Mouse (Mus musculus): ENCODE measurements around the gene Git1. TPM values are rescaled to one million over a fixed set of nuclear protein-coding genes. Genes with fewer than 3 reads are reported as not detected.

The Git1 gene
- total and polyA plus RNA-seq, 3 experiments: 8.8 to 57.8 (median 28.9) TPM

GRCm38 (mm10) chr11:77515637-77516552, 22.5 kb downstream of the Git1 start, which contains the start of gene Trp53i13:
Gene Trp53i13, minus strand, starts transcription at chr11:77515980.
- no peak within 1 kb of the TSS for H3K27ac ChIP-seq (ENCODE audit: insufficient read depth, low read depth)
- H3K79me2 ChIP-seq (replicated peaks; ENCODE audit: control insufficient read depth, extremely low read depth, insufficient read depth, poor library complexity, severe bottlenecking): no peaks in the 10 kb centered on the region
- DNase-seq (ENCODE audit: extremely low read depth): no peak
- H3K4me3 ChIP-seq (replicated peaks in 1 of 3; ENCODE audit: low read depth in 2 of 3, low read length in 2 of 3, poor library complexity in 1 of 3): no peak within 1 kb of the TSS
- peaks cover 0 to 11% of the 10 kb centered on the region in 2 experiments for H3K36me3 ChIP-seq (replicated peaks in 1 of 2; ENCODE audit: control insufficient read depth in 1 of 2, insufficient read depth in 1 of 2, low read length in 1 of 2)
- peaks cover 26 to 62% of the 10 kb centered on the region in 2 experiments for H3K4me1 ChIP-seq (ENCODE audit: control insufficient read depth in 1 of 2, insufficient read depth in 2 of 2)
- dilution Hi-C loops (cut with MboI; ENCODE audit: extremely low pct_ligation_motif_present, extremely low pct_unique_long_range_greater_than_20kb, low sequenced_read_pairs) (no loop called here), in situ Hi-C loops (cut with MboI; ENCODE audit: low pct_ligation_motif_present, low pct_unique_long_range_greater_than_20kb, low sequenced_read_pairs) (loop anchor here (10.0 kb wide), 1 partner anchor 279 kb away; no protein-coding TSS in a partner anchor)
- peaks cover 12% of the 10 kb centered on the region for H3K9me3 ChIP-seq (replicated peaks; ENCODE audit: low read length)
- no peaks in the 10 kb centered on the region for H3K27me3 ChIP-seq (replicated peaks)
- peak within 1 kb of the TSS; percentile 24 for H3K4me2 ChIP-seq (ENCODE audit: insufficient read depth, low read depth, poor library complexity, severe bottlenecking)
- TF ChIP-seq MAX (IDR thresholded peaks at IDR 0.05; ENCODE audit: low read length): no peak
- TF ChIP-seq HCFC1 (IDR thresholded peaks at IDR 0.05; ENCODE audit: low read depth, low read length): no peak
- no peak for TF ChIP-seq JUND (conservative IDR thresholded peaks at IDR 0.05; ENCODE audit: low read depth, low read length)
- TF ChIP-seq TBP (conservative IDR thresholded peaks at IDR 0.05; ENCODE audit: low read depth, low read length): no peak
- TF ChIP-seq MEF2A (IDR thresholded peaks at IDR 0.05; ENCODE audit: borderline replicate concordance, low read depth, low read length): no peak
- no peak for TF ChIP-seq UBTF (IDR thresholded peaks at IDR 0.05; ENCODE audit: low read depth, low read length)
- TF ChIP-seq CTCF (conservative IDR thresholded peaks at IDR 0.05 in 1 of 2, IDR thresholded peaks at IDR 0.05 in 1 of 2; ENCODE audit: low read depth in 2 of 2, low read length in 2 of 2): no peak
- no peak for TF ChIP-seq ZKSCAN1 (IDR thresholded peaks at IDR 0.05; ENCODE audit: borderline replicate concordance, low read depth, low read length)
- TF ChIP-seq POLR2A (IDR thresholded peaks at IDR 0.05; ENCODE audit: low read depth, low read length): no peak
- TF ChIP-seq NRF1 (IDR thresholded peaks at IDR 0.05; ENCODE audit: low read depth, low read length): no peak
- no peak for TF ChIP-seq KAT2A (IDR thresholded peaks at IDR 0.05; ENCODE audit: insufficient replicate concordance, low read length)
- no peak for TF ChIP-seq MXI1 (IDR thresholded peaks at IDR 0.05; ENCODE audit: low read depth, low read length)
- no peak for TF ChIP-seq MAFK (IDR thresholded peaks at IDR 0.05; ENCODE audit: insufficient replicate concordance, low read length)
- no peak for TF ChIP-seq E2F4 (IDR thresholded peaks at IDR 0.05; ENCODE audit: insufficient replicate concordance, low read depth, low read length)
- no peak for TF ChIP-seq CHD2 (IDR thresholded peaks at IDR 0.05; ENCODE audit: low read length)
- TF ChIP-seq ELF1 (IDR thresholded peaks at IDR 0.05; ENCODE audit: low read depth, low read length): no peak
- TF ChIP-seq CHD1 (IDR thresholded peaks at IDR 0.05; ENCODE audit: low read depth, low read length): no peak
- no peak for TF ChIP-seq EP300 (IDR thresholded peaks at IDR 0.05; ENCODE audit: low read length)
- no peak for TF ChIP-seq TCF12 (IDR thresholded peaks at IDR 0.05; ENCODE audit: low read depth, low read length)
- H3K9ac ChIP-seq (ENCODE audit: insufficient read depth, low read depth): no peak within 1 kb of the TSS

Measured in CH12.LX (cell line).